Mouse (Mus musculus) liver, postnatal 0 days (tissue): ENCODE measurements around the gene Furin. TPM values are rescaled to one million over a fixed set of nuclear protein-coding genes. Genes with fewer than 3 reads are reported as not detected.
A peak's percentile ranks its signal among the peaks of the same experiment; 100 is the strongest.

Experiments
- ATAC-seq: fragments of 200-750 bp; cut with Nextera tagmentation; 2 replicates; pipeline ENCODE4 v1.8.0; 2017; ENCODE audit warnings: mild to moderate bottlenecking, moderate library complexity
- DNase-seq: peaks from one replicate; pipeline ENCODE4 v3.0.0-alpha.2; 2016
- H3K27ac ChIP-seq: fragments of 300-500 bp; sonication (generic); 2 replicates; pipeline ENCODE4 v1.5.1; 2014; ENCODE audit warnings: antibody characterized with exemption, moderate library complexity, mild to moderate bottlenecking, low read depth
- H3K27me3 ChIP-seq: fragments of 300-500 bp; sonication (generic); 2 replicates; pipeline ENCODE4 v1.6.1; 2014; ENCODE audit warnings: low read length, control low read depth, mixed read lengths; ENCODE audit not compliant: insufficient read depth
- H3K36me3 ChIP-seq: fragments of 300-500 bp; sonication (generic); replicated peaks from 2 replicates; pipeline ENCODE4 v1.6.1; 2014; ENCODE audit warnings: mild to moderate bottlenecking, control low read depth, low read length, moderate library complexity, mixed read lengths; ENCODE audit not compliant: insufficient read depth
- H3K4me1 ChIP-seq: fragments of 300-500 bp; sonication (generic); 2 replicates; pipeline ENCODE4 v1.6.1; 2014; ENCODE audit warnings: antibody characterized with exemption, mild to moderate bottlenecking, control low read depth; ENCODE audit not compliant: insufficient read depth
- H3K4me2 ChIP-seq: fragments of 300-500 bp; sonication (generic); 2 replicates; pipeline ENCODE4 v1.6.1; 2014; ENCODE audit warnings: low read depth, mild to moderate bottlenecking, low read length, moderate library complexity, mixed read lengths
- H3K4me3 ChIP-seq: fragments of 300-500 bp; sonication (generic); 2 replicates; pipeline ENCODE4 v1.5.1; 2014; ENCODE audit warnings: low read depth, low read length
- H3K9ac ChIP-seq: fragments of 300-500 bp; sonication (generic); replicated peaks from 2 replicates; pipeline ENCODE4 v1.6.1; 2014; ENCODE audit warnings: mild to moderate bottlenecking, moderate library complexity
- H3K9me3 ChIP-seq: fragments of 300-500 bp; sonication (generic); 2 replicates; pipeline ENCODE4 v1.6.1; 2016; ENCODE audit warnings: mild to moderate bottlenecking, control low read depth, low read length, mixed read lengths
- CTCF ChIP-seq: sonication (generic); IDR thresholded peaks from 2 replicates; pipeline ENCODE4 v1.5.1; 2016; ENCODE audit warnings: antibody characterized with exemption, low read depth
- EP300 ChIP-seq: IDR thresholded peaks from 2 replicates; pipeline ENCODE4 v1.6.1; 2016; ENCODE audit warnings: antibody characterized with exemption, low read depth, mild to moderate bottlenecking
- WGBS: fragments of 180-500 bp; shearing (Covaris S2); extraction: QIAGEN DNeasy Blood & Tissue Kit; methylation state at CpG from one replicate; pipeline ENCODE4 v1.1.7; 2014; ENCODE audit not compliant: insufficient replicate concordance; 5-methylcytosine and 5-hydroxymethylcytosine counted together
- polyA plus RNA-seq: library from polyadenylated mRNA; unstranded; fragments of >200 nt; fragmentation: Nextera tagmentation; extraction: Ambion mirVana; gene quantifications from 2 replicates; pipeline ENCODE4 v1.2.1, GENCODE M21; 2015

Furin gene
- polyA plus RNA-seq = 17.7 and 18.0 TPM in 2 replicates

DNA sequence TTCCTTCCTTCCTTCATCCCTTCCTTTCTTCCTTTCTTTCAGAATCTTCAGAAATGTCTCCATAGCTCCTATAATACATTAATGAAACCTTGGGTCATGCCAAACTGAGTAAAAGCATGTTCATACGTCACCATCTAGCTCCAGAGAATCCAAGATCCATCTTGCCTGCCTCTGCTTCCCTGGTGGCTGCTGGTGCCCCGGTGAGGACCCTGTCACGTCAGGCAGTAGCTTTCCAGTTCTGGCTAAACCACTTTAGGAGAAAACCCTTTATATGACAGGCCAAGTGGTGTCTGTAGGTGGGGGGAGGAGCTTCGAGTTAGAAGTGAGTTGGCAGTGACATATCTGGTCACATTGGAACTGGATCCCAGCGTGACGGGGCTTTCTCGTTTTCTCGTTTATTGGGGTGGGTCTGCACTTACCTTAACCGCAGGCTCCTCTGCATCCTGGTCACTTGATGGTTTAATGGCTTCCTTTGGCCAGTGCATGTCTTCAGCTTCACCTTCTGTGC lies at the start of gene Furin:
TSS of gene Furin (minus strand) at position 249 of the 508 bp plus-strand sequence.
- Histone ChIP-seq H3K36me3 (no peaks in the 10 kb centered on the region), H3K27me3 (no peaks in the 10 kb centered on the region; the same call in 1 of the 2 replicates), H3K4me1 (peaks cover 22% of the 10 kb centered on the region), H3K9me3 (no peaks in the 10 kb centered on the region), H3K4me3 (no peak within 1 kb of the TSS), H3K27ac (0 out of 2 replicates have a peak within 1 kb of the TSS, but pooled peaks have one; percentile 99), H3K9ac (peak within 1 kb of the TSS; percentile 6; the same call in 1 of the 2 replicates), H3K4me2 (peak within 1 kb of the TSS; percentile 24; the same call in 1 of the 2 replicates)
- 78% methylated on average over 9 of the region's 9 CpGs for WGBS
- no peak for DNase-seq
- no peak for ATAC-seq
- TF ChIP-seq CTCF (no peak), EP300 (no peak)

DNA sequence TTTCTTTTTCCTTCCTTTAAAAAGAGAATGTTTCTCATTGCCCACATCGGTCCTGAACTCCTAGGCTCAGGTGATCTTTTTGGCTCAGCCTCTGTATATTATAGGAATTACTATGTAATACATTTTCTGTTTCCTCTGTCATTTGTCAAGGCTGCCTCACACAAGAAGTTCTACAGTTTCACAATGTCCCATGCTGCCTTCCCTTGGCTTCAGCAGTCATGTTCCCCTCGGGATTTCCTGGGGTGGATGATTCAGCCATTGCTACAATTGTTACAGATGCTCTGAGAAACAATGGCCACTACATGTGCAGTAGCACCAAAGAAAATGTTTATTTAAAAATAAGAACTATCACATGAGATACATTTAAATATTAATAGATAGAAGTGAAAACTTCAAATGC lies 49.5 kb upstream of the Furin start:
- Histone ChIP-seq H3K27ac (peak overlapping the region; percentile 53), H3K36me3 (peaks cover 32% of the 10 kb centered on the region), H3K4me3 (no peak overlapping the region), H3K9me3 (no peaks in the 10 kb centered on the region), H3K4me2 (no peak overlapping the region), H3K27me3 (no peaks in the 10 kb centered on the region), H3K4me1 (peaks cover 55% of the 10 kb centered on the region), H3K9ac (no peak overlapping the region)
- DNase-seq (peak; percentile 15), ATAC-seq (no peak)
- TF ChIP-seq CTCF = no peak
- TF ChIP-seq EP300 = no peak
- 61% methylated on average over 2 of the region's 2 CpGs for WGBS

DNA sequence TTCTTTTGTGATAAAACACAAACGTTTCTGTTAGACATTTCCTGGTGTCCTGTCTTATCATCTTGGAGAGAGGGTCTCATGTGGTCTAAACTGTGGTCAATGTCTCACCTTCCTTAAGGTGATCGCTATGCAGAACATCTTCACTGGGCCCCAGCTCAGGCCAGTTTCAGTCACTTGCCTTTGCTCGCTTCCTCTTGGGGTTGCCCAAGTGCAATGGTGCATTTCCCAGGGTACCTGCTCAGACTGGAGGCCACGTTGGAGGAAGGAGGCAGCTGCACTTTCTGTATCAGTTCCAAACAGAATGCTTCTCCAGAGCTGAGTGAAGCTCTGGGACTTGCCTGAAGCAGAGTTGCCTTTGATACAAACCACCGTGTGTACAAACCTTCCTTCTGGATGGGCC lies 48.8 kb upstream of the Furin start:
- no peak overlapping the region for H3K4me2 ChIP-seq
- WGBS = 69% methylated on average over 5 of the region's 5 CpGs
- no peak overlapping the region for H3K4me3 ChIP-seq
- H3K27me3 ChIP-seq = no peaks in the 10 kb centered on the region
- H3K9ac ChIP-seq = no peak overlapping the region
- peaks cover 57% of the 10 kb centered on the region for H3K4me1 ChIP-seq
- no peaks in the 10 kb centered on the region for H3K9me3 ChIP-seq
- H3K36me3 ChIP-seq = peaks cover 30% of the 10 kb centered on the region
- H3K27ac ChIP-seq = peak overlapping the region; percentile 53; the same call in 1 of the 2 replicates
- DNase-seq = no peak
- TF ChIP-seq EP300 = no peak
- no peak for TF ChIP-seq CTCF
- ATAC-seq = no peak

DNA sequence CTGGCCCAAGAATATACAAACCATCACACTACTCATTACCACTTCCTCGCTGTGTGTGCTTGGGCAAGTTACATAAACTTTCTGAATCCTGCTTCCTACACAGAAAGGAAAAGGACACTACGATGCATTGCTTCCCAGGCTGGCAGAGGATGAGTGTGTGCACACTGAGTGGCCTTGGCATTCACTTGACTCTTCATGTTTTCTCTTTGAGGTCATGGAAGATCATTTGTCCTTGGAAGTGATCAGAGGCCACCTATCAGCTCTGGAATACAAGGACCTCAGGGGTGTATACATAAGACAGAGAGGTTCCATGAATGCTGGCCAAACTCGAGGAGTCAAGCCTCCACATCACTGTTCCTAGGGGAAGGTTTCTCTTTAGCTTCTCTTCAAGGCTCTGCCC lies 47.9 kb upstream of the Furin start:
- Histone ChIP-seq H3K4me2 (no peak overlapping the region), H3K27me3 (no peaks in the 10 kb centered on the region), H3K36me3 (peaks cover 23% of the 10 kb centered on the region), H3K4me1 (peaks cover 54% of the 10 kb centered on the region), H3K9me3 (no peaks in the 10 kb centered on the region), H3K9ac (no peak overlapping the region), H3K27ac (0 out of 2 replicates have a peak overlapping the region, but pooled peaks have one; percentile 6), H3K4me3 (no peak overlapping the region)
- ATAC-seq (no peak), DNase-seq (peak; percentile 9)
- no peak for TF ChIP-seq EP300
- TF ChIP-seq CTCF = no peak
- WGBS = 77% methylated on average over 3 of the region's 3 CpGs

DNA sequence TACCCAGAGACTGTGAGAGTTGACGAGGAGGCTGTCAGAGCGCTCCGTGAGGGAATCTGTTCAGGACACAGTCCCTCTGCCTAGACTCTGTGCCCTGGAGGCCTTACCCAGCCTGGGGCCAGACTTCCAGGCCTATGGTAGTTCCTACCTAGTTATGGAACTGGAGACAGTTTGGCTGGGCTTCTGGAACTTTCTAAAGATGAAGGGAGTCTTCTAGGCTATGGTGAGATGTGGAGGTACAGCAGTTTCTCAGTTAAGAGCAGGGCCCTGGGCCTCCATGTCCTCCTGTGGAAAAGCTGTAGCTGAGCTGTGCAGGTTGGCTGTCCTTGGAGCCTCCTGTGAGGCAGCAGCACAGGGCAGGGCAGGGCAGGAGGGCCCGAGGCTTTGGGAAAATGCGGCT lies 47.0 kb upstream of the Furin start:
- DNase-seq = no peak

DNA sequence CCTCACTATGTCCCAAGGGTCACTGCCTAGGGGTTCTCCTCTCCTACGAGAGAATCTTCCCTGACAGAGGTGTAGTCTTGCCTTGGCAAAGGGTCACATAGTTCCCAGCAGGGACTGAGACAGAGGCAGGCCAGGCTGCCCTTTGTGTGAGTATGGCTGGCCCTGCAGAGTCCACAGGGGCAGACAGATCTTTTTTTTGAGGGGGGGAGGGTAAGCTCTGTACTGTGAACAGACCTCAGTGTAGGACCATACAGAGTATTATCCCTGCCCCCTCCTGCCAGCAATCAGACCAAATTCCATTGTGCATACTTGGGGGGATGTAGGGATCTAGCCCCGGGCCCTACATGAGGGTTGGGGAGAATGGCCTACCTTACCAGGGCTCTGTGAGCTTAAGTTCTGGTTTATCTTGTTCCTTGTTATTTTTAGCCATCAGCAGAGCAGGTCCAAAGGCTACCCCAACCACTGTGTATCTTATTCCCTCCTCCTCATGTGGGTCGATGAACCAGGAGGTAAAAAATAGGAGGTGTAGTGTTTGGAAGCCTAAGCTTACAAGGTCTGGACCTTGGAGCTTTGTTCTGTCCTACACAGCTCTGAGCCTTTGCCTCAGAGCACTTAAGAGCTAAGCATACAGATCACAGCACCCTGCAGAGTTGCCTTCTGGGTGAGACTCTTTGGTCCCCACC lies 46.5 kb upstream of the Furin start:
- H3K4me3 ChIP-seq = no peak overlapping the region
- 67% methylated on average over 3 of the region's 3 CpGs for WGBS
- H3K4me2 ChIP-seq = no peak overlapping the region
- peaks cover 13% of the 10 kb centered on the region for H3K36me3 ChIP-seq
- H3K9ac ChIP-seq = no peak overlapping the region; the same call in 1 of the 2 replicates
- H3K27ac ChIP-seq = peak overlapping the region; percentile 88
- H3K4me1 ChIP-seq = peaks cover 49% of the 10 kb centered on the region
- no peaks in the 10 kb centered on the region for H3K27me3 ChIP-seq
- H3K9me3 ChIP-seq = no peaks in the 10 kb centered on the region
- TF ChIP-seq CTCF = no peak
- TF ChIP-seq EP300 = no peak
- ATAC-seq (peak; percentile 80), DNase-seq (no peak)

More for the DNA sequence above, 47.0 kb upstream of the Furin start:
- Histone ChIP-seq H3K9me3 (no peaks in the 10 kb centered on the region), H3K4me1 (peaks cover 49% of the 10 kb centered on the region), H3K27ac (peak overlapping the region; percentile 88), H3K4me3 (no peak overlapping the region), H3K9ac (no peak overlapping the region), H3K4me2 (no peak overlapping the region), H3K27me3 (no peaks in the 10 kb centered on the region), H3K36me3 (peaks cover 17% of the 10 kb centered on the region)
- 78% methylated on average over 5 of the region's 5 CpGs for WGBS
- no peak for TF ChIP-seq EP300
- no peak for TF ChIP-seq CTCF
- no peak; the same call in 1 of the 2 replicates for ATAC-seq
